Mouse (Mus musculus): ENCODE measurements around the gene Cyp2d12. TPM values are rescaled to one million over a fixed set of nuclear protein-coding genes. Genes with fewer than 3 reads are reported as not detected.
"Not testable (repeated sequence)": the region's sequence is repeated elsewhere in the genome, so short reads cannot be mapped to it uniquely, and the experiment has no call there.

Gene Cyp2d12
- polyA plus RNA-seq, 1 experiment from 2014 or later = not detected

DNA sequence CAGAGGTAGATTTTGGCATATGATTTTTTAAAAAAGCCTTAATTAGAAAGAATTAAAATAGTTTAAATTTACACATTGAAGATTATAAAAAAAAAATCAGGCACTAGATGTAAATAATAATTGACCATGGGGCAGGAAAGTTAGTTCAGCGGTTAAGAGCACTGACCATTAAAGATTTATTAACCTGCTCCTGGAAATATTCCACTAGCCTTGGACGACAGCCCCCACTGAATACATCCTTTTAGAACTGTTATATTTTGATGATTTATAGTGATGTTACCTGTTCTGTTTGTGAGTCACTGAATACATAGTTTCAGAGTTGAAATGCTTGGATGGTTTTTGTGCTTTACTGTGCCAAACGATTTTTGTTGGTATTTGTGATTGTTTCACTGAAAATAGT lies 11.9 kb upstream of the Cyp2d12 start:
- H3K9me3 ChIP-seq (ENCODE audit: control insufficient read depth, low read length); DNase-seq (ENCODE audit: low spot score); H3K27ac ChIP-seq (ENCODE audit: low read depth, low read length); ATAC-seq (ENCODE audit: low FRiP score); H3K4me2 ChIP-seq (replicated peaks; ENCODE audit: low read depth, low read length); H3K36me3 ChIP-seq (ENCODE audit: control insufficient read depth, insufficient read depth, low read length); H3K4me3 ChIP-seq (ENCODE audit: low read depth, low read length); H3K9ac ChIP-seq (ENCODE audit: low read depth, low read length); H3K27me3 ChIP-seq (ENCODE audit: control insufficient read depth, insufficient read depth, low read length); H3K4me1 ChIP-seq (replicated peaks; ENCODE audit: control insufficient read depth, insufficient read depth, low read length): not testable (repeated sequence)
- 87% methylated on average over 3 of the region's 3 CpGs for WGBS

DNA sequence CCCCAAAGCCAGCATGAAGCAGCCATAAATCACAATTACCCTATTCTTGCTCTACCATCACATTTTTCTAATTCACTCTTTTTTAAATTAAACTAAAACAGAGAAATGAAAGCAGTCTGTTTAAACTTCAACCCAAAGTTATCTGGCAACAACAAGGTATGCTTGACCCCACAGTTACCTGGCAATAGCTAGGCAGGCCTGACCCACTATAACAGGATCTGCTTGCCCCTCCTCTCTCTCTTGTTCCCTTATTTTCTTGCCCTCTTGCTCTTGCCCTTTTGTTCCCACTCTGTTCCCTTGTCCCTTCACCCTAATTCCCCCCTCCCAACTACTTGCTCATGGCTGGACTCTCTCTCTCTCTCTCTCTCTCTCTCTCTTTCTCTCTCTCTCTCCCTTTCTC lies 10.3 kb upstream of the Cyp2d12 start:
- H3K4me2 ChIP-seq (replicated peaks; ENCODE audit: low read depth, low read length); ATAC-seq (ENCODE audit: low FRiP score); H3K4me1 ChIP-seq (replicated peaks; ENCODE audit: control insufficient read depth, insufficient read depth, low read length); H3K27ac ChIP-seq (ENCODE audit: low read depth, low read length); DNase-seq (ENCODE audit: low spot score); H3K9me3 ChIP-seq (ENCODE audit: control insufficient read depth, low read length); H3K27me3 ChIP-seq (ENCODE audit: control insufficient read depth, insufficient read depth, low read length); H3K9ac ChIP-seq (ENCODE audit: low read depth, low read length); H3K4me3 ChIP-seq (ENCODE audit: low read depth, low read length); H3K36me3 ChIP-seq (ENCODE audit: control insufficient read depth, insufficient read depth, low read length): not testable (repeated sequence)

DNA sequence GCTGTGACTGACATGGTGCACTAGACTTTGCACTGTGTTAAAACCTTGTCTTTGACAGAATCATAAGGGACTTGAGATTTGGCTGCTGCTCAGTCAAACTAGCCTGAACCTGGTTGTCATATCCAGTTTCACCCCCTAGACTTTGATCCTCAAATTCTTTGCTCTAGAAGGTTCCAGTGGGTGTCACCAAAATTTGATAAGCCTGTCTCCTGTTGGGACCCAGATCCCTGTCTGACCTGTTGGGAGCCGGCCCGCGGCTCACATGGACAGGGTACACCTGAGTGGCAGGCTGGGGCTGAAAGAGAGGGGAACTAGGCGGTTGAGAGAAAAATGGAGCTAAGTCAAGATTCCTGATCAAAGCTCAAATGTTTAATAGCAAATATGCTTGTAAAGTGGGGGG lies 7.1 kb upstream of the Cyp2d12 start:
- ATAC-seq (ENCODE audit: low FRiP score) = not testable (repeated sequence)

DNA sequence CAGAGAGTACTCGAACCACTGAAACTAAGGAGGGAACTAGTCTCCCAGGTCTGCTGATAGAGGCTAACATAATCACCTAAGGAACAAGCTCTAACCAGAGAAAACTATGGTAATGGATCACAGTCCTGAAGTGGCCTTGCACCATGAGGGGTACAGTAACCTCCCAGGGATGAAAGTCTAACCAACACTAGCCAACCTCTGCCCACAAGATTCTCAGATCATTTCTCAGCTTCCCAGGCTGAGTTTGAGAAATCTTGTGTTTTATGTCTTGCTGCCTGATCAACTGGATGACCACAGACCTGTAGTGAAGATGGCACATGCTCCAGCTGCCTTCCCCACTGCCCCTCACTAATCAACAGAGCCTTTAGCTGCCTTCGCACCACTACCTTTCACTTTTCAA lies 1.7 kb upstream of the Cyp2d12 start:
- H3K27me3 ChIP-seq (ENCODE audit: control insufficient read depth, insufficient read depth, low read length); H3K4me3 ChIP-seq (ENCODE audit: low read depth, low read length); ATAC-seq (ENCODE audit: low FRiP score); H3K9me3 ChIP-seq (ENCODE audit: control insufficient read depth, low read length); DNase-seq (ENCODE audit: low spot score); H3K9ac ChIP-seq (ENCODE audit: low read depth, low read length); H3K36me3 ChIP-seq (ENCODE audit: control insufficient read depth, insufficient read depth, low read length); H3K4me2 ChIP-seq (replicated peaks; ENCODE audit: low read depth, low read length); H3K27ac ChIP-seq (ENCODE audit: low read depth, low read length); H3K4me1 ChIP-seq (replicated peaks; ENCODE audit: control insufficient read depth, insufficient read depth, low read length): not testable (repeated sequence)
- 93% methylated on average over 2 of the region's 2 CpGs for WGBS

More for the DNA sequence above, 7.1 kb upstream of the Cyp2d12 start:
- 100% methylated on average over 4 of the region's 4 CpGs for WGBS
- not testable (repeated sequence) for H3K27me3 ChIP-seq (ENCODE audit: control insufficient read depth, insufficient read depth, low read length); H3K4me1 ChIP-seq (replicated peaks; ENCODE audit: control insufficient read depth, insufficient read depth, low read length); H3K4me2 ChIP-seq (replicated peaks; ENCODE audit: low read depth, low read length); H3K27ac ChIP-seq (ENCODE audit: low read depth, low read length); DNase-seq (ENCODE audit: low spot score); H3K9me3 ChIP-seq (ENCODE audit: control insufficient read depth, low read length); H3K9ac ChIP-seq (ENCODE audit: low read depth, low read length); H3K4me3 ChIP-seq (ENCODE audit: low read depth, low read length); H3K36me3 ChIP-seq (ENCODE audit: control insufficient read depth, insufficient read depth, low read length)

DNA sequence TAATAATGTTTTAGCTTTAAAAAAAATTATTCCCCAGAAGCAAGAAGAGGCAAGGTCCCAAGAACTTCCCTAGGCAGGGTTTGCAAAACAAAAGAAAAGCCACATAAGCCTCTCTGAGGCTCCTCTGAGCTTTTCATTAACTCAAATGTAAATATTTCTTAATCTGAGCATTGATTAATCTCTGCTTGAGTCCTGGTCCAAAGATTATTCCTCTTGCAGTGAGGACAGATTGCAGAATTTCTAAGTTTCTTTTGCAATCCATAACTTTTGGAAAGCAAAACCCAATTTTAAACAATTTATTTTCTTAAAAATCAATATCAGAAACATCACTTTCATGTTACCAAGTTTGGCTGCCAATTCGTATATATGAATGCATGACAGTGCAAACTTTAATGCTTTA lies 18.0 kb downstream of the Cyp2d12 start:
- Histone ChIP-seq H3K36me3 (ENCODE audit: control insufficient read depth, insufficient read depth, low read length) (no peaks in the 10 kb centered on the region), H3K4me1 (replicated peaks; ENCODE audit: control insufficient read depth, insufficient read depth, low read length) (no peaks in the 10 kb centered on the region), H3K4me2 (replicated peaks; ENCODE audit: low read depth, low read length) (no peak overlapping the region), H3K27ac (ENCODE audit: low read depth, low read length) (no peak overlapping the region), H3K9me3 (ENCODE audit: control insufficient read depth, low read length) (no peaks in the 10 kb centered on the region), H3K9ac (ENCODE audit: low read depth, low read length) (no peak overlapping the region), H3K4me3 (ENCODE audit: low read depth, low read length) (no peak overlapping the region), H3K27me3 (ENCODE audit: control insufficient read depth, insufficient read depth, low read length) (no peaks in the 10 kb centered on the region)
- DNase-seq (ENCODE audit: low spot score) = no peak
- no peak for ATAC-seq (ENCODE audit: low FRiP score)
- 88% methylated on average over 1 of the region's 1 CpGs for WGBS

DNA sequence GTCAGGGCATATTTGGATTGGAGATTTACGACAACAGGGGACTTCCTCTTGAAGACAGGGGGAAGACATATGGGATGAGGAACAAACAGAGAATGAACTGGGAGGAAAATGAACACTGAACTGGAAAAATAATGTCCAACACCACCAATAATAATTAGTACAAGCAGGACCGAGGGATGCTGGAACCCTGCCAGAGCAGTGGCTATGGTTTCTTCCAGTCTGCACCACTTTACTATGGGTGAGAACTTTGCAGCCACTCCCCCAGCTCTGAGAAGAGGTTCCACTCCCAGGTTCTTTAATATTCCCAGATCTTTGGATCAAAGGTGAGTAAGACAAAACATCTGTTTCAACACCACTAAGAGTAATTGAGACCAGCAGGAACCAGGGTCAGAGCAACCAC lies 24.2 kb downstream of the Cyp2d12 start:
- Histone ChIP-seq H3K9me3 (ENCODE audit: control insufficient read depth, low read length) (no peaks in the 10 kb centered on the region), H3K4me3 (ENCODE audit: low read depth, low read length) (no peak overlapping the region), H3K4me2 (replicated peaks; ENCODE audit: low read depth, low read length) (no peak overlapping the region), H3K9ac (ENCODE audit: low read depth, low read length) (no peak overlapping the region), H3K27ac (ENCODE audit: low read depth, low read length) (no peak overlapping the region), H3K27me3 (ENCODE audit: control insufficient read depth, insufficient read depth, low read length) (no peaks in the 10 kb centered on the region), H3K36me3 (ENCODE audit: control insufficient read depth, insufficient read depth, low read length) (no peaks in the 10 kb centered on the region), H3K4me1 (replicated peaks; ENCODE audit: control insufficient read depth, insufficient read depth, low read length) (no peaks in the 10 kb centered on the region)
- no peak for DNase-seq (ENCODE audit: low spot score)
- 88% methylated on average over 2 of the region's 2 CpGs for whole genome bisulfite sequencing
- ATAC-seq (ENCODE audit: low FRiP score) = no peak

DNA sequence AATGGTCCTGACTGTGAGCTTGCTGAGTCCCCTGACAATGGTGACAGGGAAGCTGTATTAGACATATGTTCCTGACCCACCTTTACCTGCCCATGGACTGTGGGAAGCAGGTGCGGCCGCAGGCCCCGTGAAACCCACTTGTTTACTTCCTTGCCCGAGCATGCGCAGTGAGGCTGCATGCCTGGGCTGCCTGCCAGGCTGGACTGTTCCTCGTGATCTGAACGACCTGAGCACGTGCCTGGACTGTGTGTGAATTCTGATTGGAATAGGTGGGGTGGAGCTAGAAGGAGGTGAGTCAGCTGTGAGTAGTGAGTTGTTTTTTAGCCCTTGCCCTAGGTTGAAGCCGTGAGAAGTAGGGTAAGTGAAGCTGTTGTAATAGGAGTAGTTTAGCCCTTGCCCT lies 27.7 kb downstream of the Cyp2d12 start:
- no peak overlapping the region for H3K4me2 ChIP-seq (replicated peaks; ENCODE audit: low read depth, low read length)
- no peak overlapping the region for H3K9ac ChIP-seq (ENCODE audit: low read depth, low read length)
- H3K36me3 ChIP-seq (ENCODE audit: control insufficient read depth, insufficient read depth, low read length) = no peaks in the 10 kb centered on the region
- no peak overlapping the region for H3K27ac ChIP-seq (ENCODE audit: low read depth, low read length)
- no peak overlapping the region for H3K4me3 ChIP-seq (ENCODE audit: low read depth, low read length)
- no peak for DNase-seq (ENCODE audit: low spot score)
- H3K27me3 ChIP-seq (ENCODE audit: control insufficient read depth, insufficient read depth, low read length) = no peaks in the 10 kb centered on the region
- H3K4me1 ChIP-seq (replicated peaks; ENCODE audit: control insufficient read depth, insufficient read depth, low read length) = no peaks in the 10 kb centered on the region
- no peaks in the 10 kb centered on the region for H3K9me3 ChIP-seq (ENCODE audit: control insufficient read depth, low read length)
- ATAC-seq (ENCODE audit: low FRiP score) = no peak
- WGBS = 87% methylated on average over 9 of the region's 9 CpGs

Other genes starting within 250 kb of the Cyp2d12 start
- gene Naga, start 216.1 kb upstream of the Cyp2d12 start, polyA plus RNA-seq (2014; fragmentation: Nextera tagmentation; extraction: Ambion mirVana) = 22.2 and 22.8 TPM in 2 replicates
- 3.3 and 4.0 TPM in 2 replicates for gene Pheta2, start 216.1 kb upstream of the Cyp2d12 start, polyA plus RNA-seq (2014; fragmentation: Nextera tagmentation; extraction: Ambion mirVana)
- gene Smdt1, start 216.1 kb upstream of the Cyp2d12 start, polyA plus RNA-seq (2014; fragmentation: Nextera tagmentation; extraction: Ambion mirVana) = 267 and 274 TPM in 2 replicates
- 277 and 281 TPM in 2 replicates for gene Ndufa6, start 200.8 kb upstream of the Cyp2d12 start, polyA plus RNA-seq (2014; fragmentation: Nextera tagmentation; extraction: Ambion mirVana)
- gene Cyp2d22, start 174.8 kb upstream of the Cyp2d12 start, polyA plus RNA-seq (2014; fragmentation: Nextera tagmentation; extraction: Ambion mirVana) = 1.8 and 2.1 TPM in 2 replicates
- not detected in 2 replicates for gene Cyp2d11, start 161.1 kb upstream of the Cyp2d12 start, polyA plus RNA-seq (2014; fragmentation: Nextera tagmentation; extraction: Ambion mirVana)
- gene Cyp2d10, start 147.9 kb upstream of the Cyp2d12 start, polyA plus RNA-seq (2014; fragmentation: Nextera tagmentation; extraction: Ambion mirVana) = not detected in 2 replicates
- not detected in 2 replicates for gene Cyp2d9, start 121.6 kb upstream of the Cyp2d12 start, polyA plus RNA-seq (2014; fragmentation: Nextera tagmentation; extraction: Ambion mirVana)
- not detected in 2 replicates for gene Cyp2d34, start 65.9 kb downstream of the Cyp2d12 start, polyA plus RNA-seq (2014; fragmentation: Nextera tagmentation; extraction: Ambion mirVana)
- not detected in 2 replicates for gene Cyp2d40, start 209.1 kb downstream of the Cyp2d12 start, polyA plus RNA-seq (2014; fragmentation: Nextera tagmentation; extraction: Ambion mirVana)
- not detected in 2 replicates for gene Cyp2d26, start 239.2 kb downstream of the Cyp2d12 start, polyA plus RNA-seq (2014; fragmentation: Nextera tagmentation; extraction: Ambion mirVana)